Mouse (Mus musculus): ENCODE data around the gene Ank3. TPM values are rescaled to one million over a fixed set of nuclear protein-coding genes. Genes with fewer than 3 reads are reported as not detected.

Gene Ank3
- polyA plus RNA-seq, 1 experiment from 2014 or later, result 60.0 TPM

DNA sequence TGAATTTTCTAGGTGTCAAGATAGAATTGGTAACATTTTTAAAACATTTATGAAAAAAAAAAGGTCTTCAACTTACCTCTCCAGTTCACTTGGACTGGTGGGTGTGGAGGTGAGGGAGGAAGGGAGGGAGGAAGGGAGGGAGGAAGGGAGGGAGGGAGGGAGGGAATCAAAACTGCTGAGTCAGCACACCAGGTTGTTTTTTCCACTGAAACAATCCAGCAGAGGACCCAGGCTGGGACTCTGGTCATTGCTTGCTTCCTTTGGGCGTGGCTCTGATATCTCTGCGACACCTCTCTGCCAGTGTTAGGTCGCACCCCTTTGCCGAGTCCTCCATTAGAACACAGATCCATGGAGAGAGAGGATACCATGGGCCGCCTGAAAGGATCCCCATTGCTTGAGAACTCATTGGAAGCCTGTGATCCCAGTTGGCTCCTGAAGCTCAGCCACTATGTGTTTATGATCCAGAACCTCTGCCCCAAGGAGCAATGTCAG is 246.8 kb downstream of the Ank3 start:
- ATAC-seq (no peak), DNase-seq (ENCODE audit: low spot score) (no peak)

DNA sequence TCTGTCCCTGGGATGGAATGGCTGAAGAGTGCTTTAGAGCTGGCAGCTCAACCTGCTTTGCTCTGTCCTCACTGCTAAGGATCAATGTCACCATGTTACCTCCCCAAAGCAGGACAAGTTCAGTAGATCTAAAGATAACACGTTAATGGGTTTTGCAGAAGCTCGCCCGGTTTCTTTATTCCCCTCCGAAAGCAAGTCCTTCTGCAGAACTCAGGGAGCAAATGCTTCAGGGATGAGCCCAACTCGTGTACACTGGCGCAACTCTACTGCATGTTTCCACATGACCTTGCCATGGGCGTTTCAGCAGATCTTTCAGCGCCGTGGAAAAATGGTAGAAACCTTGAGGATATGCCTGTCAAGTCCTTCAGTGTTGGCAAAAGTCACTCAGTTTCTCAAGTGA is 247.4 kb downstream of the Ank3 start:
- Histone ChIP-seq H3K27ac (ENCODE audit: low read depth, low read length) (no peak overlapping the region), H3K9me3 (replicated peaks; ENCODE audit: control insufficient read depth, low read length) (no peaks in the 10 kb centered on the region), H3K4me3 (ENCODE audit: low read depth, low read length) (no peak overlapping the region), H3K27me3 (replicated peaks; ENCODE audit: control insufficient read depth, insufficient read depth, low read length) (no peaks in the 10 kb centered on the region), H3K9ac (ENCODE audit: low read length) (no peak overlapping the region), H3K4me2 (ENCODE audit: low read length) (no peak overlapping the region), H3K4me1 (ENCODE audit: control insufficient read depth, insufficient read depth, low read length) (no peaks in the 10 kb centered on the region), H3K36me3 (ENCODE audit: control insufficient read depth, insufficient read depth, low read length) (no peaks in the 10 kb centered on the region)
- DNase-seq (ENCODE audit: low spot score) (no peak), ATAC-seq (no peak)
- WGBS, result 97% methylated on average over 9 of the region's 9 CpGs

More for the DNA sequence above, 246.8 kb downstream of the Ank3 start:
- no peak overlapping the region for H3K4me2 ChIP-seq (ENCODE audit: low read length)
- no peaks in the 10 kb centered on the region for H3K4me1 ChIP-seq (ENCODE audit: control insufficient read depth, insufficient read depth, low read length)
- H3K9me3 ChIP-seq (replicated peaks; ENCODE audit: control insufficient read depth, low read length), result no peaks in the 10 kb centered on the region
- no peak overlapping the region for H3K27ac ChIP-seq (ENCODE audit: low read depth, low read length)
- no peaks in the 10 kb centered on the region for H3K27me3 ChIP-seq (replicated peaks; ENCODE audit: control insufficient read depth, insufficient read depth, low read length)
- H3K9ac ChIP-seq (ENCODE audit: low read length), result no peak overlapping the region
- H3K36me3 ChIP-seq (ENCODE audit: control insufficient read depth, insufficient read depth, low read length), result no peaks in the 10 kb centered on the region
- WGBS, result 93% methylated on average over 5 of the region's 5 CpGs
- H3K4me3 ChIP-seq (ENCODE audit: low read depth, low read length), result no peak overlapping the region

DNA sequence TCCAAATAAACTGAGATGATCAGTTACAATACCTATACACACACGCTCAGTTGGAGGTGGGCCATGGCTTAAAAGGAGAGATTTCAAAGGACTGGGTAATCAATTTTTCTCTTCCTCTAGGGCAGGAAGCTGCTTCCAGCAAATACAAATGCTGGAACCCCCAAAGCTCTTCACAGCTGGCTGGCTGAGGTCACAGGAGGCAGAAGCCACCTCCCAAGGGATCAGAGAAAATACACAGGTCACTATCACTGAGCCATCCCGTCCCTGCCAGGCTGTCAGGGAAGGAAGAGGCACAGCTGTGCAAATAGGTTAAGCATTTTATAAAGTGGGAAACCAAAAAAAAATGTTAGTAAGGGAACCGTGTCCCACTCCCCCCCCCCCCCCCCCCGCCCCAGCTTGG is 251.5 kb downstream of the Ank3 start:
- 64% methylated on average over 4 of the region's 4 CpGs for WGBS
- Histone ChIP-seq H3K36me3 (ENCODE audit: control insufficient read depth, insufficient read depth, low read length) (no peaks in the 10 kb centered on the region), H3K9ac (ENCODE audit: low read length) (no peak overlapping the region), H3K27me3 (replicated peaks; ENCODE audit: control insufficient read depth, insufficient read depth, low read length) (no peaks in the 10 kb centered on the region), H3K4me1 (ENCODE audit: control insufficient read depth, insufficient read depth, low read length) (no peaks in the 10 kb centered on the region), H3K4me3 (ENCODE audit: low read depth, low read length) (no peak overlapping the region), H3K27ac (ENCODE audit: low read depth, low read length) (no peak overlapping the region), H3K9me3 (replicated peaks; ENCODE audit: control insufficient read depth, low read length) (no peaks in the 10 kb centered on the region), H3K4me2 (ENCODE audit: low read length) (no peak overlapping the region)
- DNase-seq (ENCODE audit: low spot score) (no peak), ATAC-seq (no peak)

DNA sequence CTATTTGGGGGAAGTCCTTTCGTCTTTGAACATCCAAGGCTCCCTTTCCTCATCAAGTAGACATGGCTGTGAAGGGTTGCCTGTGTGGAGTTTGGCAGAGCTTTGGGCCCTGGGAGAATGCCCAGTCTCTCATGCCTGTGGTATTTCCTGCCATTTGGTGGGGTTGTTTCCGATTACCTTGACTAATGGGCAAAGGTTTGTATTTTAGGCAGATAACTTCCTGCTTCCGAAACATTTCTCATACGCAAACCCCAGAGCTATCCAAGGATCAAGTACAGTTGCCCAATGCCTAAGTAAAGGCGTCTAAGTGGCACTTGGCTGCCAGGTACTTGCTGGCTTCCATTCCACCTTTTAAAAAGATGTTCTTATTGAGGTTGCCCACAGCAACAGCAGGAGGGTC is 254.1 kb downstream of the Ank3 start:
- Histone ChIP-seq H3K27ac (ENCODE audit: low read depth, low read length) (no peak overlapping the region), H3K27me3 (replicated peaks; ENCODE audit: control insufficient read depth, insufficient read depth, low read length) (no peaks in the 10 kb centered on the region), H3K4me1 (ENCODE audit: control insufficient read depth, insufficient read depth, low read length) (no peaks in the 10 kb centered on the region), H3K4me2 (ENCODE audit: low read length) (no peak overlapping the region), H3K4me3 (ENCODE audit: low read depth, low read length) (no peak overlapping the region), H3K36me3 (ENCODE audit: control insufficient read depth, insufficient read depth, low read length) (no peaks in the 10 kb centered on the region), H3K9me3 (replicated peaks; ENCODE audit: control insufficient read depth, low read length) (no peaks in the 10 kb centered on the region), H3K9ac (ENCODE audit: low read length) (no peak overlapping the region)
- DNase-seq (ENCODE audit: low spot score) (no peak), ATAC-seq (no peak)
- whole genome bisulfite sequencing, result 74% methylated on average over 5 of the region's 5 CpGs

DNA sequence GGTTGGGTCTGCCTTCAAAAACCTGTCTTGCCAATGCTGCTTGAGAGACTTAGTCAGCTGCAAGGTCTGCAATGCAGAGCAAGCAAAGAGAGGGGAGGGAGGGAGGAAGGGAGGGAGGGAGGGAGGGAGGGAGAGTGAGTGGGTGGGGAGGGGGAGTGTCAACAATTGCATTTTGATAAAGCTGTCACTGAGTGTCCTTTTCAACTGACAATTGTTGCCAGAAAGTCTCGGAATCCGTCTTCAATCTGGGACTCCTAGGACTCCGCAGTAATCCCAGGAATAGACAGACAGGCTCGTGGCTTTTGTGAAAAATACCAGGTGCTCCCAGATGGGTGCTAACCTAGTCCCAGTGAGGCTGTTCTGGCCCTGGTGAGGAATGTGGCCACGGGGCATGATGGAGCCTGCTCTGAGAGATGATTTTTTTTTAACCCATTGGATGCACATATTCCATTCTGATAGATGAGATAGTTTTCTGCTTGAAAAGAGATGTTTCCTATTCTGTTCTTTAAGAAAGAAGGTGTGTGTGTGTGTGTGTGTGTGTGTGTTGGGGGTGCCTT is 254.6 kb downstream of the Ank3 start:
- ATAC-seq (no peak), DNase-seq (ENCODE audit: low spot score) (no peak)
- H3K9me3 ChIP-seq (replicated peaks; ENCODE audit: control insufficient read depth, low read length), result no peaks in the 10 kb centered on the region
- no peaks in the 10 kb centered on the region for H3K27me3 ChIP-seq (replicated peaks; ENCODE audit: control insufficient read depth, insufficient read depth, low read length)
- H3K4me1 ChIP-seq (ENCODE audit: control insufficient read depth, insufficient read depth, low read length), result no peaks in the 10 kb centered on the region
- 25% methylated on average over 5 of the region's 5 CpGs for WGBS
- H3K27ac ChIP-seq (ENCODE audit: low read depth, low read length), result no peak overlapping the region
- H3K4me3 ChIP-seq (ENCODE audit: low read depth, low read length), result no peak overlapping the region
- no peaks in the 10 kb centered on the region for H3K36me3 ChIP-seq (ENCODE audit: control insufficient read depth, insufficient read depth, low read length)
- H3K9ac ChIP-seq (ENCODE audit: low read length), result no peak overlapping the region
- H3K4me2 ChIP-seq (ENCODE audit: low read length), result no peak overlapping the region

DNA sequence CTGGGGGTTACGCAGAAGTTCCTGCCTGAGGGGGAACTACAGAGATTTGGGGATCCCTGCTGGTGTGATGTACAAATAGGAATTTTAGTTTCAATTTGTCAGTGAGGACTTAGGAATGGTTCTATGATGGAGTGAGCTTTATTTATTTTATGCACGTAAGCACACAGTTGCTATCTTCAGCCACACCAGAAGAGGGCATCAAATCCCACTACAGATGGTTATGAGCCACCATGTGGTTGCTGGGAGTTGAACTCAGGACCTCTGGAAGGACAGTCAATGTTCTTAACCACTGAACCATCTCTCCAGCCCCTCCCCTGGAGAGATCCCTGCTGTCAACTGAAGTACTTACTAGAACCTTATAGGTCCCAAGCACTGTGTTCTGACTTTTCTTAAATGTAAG is 255.6 kb downstream of the Ank3 start:
- Histone ChIP-seq H3K9me3 (replicated peaks; ENCODE audit: control insufficient read depth, low read length) (no peaks in the 10 kb centered on the region), H3K27me3 (replicated peaks; ENCODE audit: control insufficient read depth, insufficient read depth, low read length) (no peaks in the 10 kb centered on the region), H3K9ac (ENCODE audit: low read length) (no peak overlapping the region), H3K4me1 (ENCODE audit: control insufficient read depth, insufficient read depth, low read length) (no peaks in the 10 kb centered on the region), H3K36me3 (ENCODE audit: control insufficient read depth, insufficient read depth, low read length) (no peaks in the 10 kb centered on the region), H3K4me2 (ENCODE audit: low read length) (no peak overlapping the region), H3K27ac (ENCODE audit: low read depth, low read length) (no peak overlapping the region), H3K4me3 (ENCODE audit: low read depth, low read length) (no peak overlapping the region)
- DNase-seq (ENCODE audit: low spot score) (no peak), ATAC-seq (no peak)
- 88% methylated on average over 2 of the region's 2 CpGs for WGBS

DNA sequence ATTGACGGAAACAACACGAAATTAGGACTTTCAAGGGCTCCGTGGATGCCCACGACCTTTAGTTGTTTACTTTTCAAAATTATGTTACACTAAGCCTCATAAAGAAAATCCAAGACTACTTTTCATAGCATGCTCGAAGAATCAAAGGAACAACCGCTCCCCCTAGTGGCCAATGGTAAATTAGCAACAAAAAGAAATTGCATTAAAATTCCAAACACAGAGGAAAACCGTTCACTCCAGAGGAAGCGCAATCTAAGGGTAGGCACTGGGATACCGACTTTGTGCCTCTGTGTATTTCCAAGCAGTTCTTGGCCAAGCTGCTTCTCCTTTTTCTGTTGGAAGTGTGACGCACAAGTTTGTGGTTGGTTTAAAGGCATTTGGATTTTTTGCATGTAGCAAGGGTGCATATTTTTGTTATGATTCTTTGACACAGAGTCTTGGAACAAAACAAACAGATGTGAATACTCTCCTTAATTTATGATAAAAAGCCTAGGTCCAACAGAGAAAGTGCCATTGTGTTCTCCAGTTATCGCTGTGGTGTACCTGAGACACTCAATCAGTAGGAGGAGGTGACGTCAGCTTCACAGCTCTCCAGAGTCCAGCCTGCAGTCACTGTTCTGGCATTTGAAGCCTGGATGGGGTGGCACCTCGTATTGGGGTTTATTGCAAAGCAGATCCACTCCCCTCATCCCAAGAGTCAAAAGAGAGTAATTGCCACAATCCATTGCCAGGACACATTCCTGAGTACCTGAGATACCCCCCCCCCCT is 256.5 kb downstream of the Ank3 start:
- Histone ChIP-seq H3K9me3 (replicated peaks; ENCODE audit: control insufficient read depth, low read length) (no peaks in the 10 kb centered on the region), H3K27ac (ENCODE audit: low read depth, low read length) (no peak overlapping the region), H3K4me3 (ENCODE audit: low read depth, low read length) (no peak overlapping the region), H3K36me3 (ENCODE audit: control insufficient read depth, insufficient read depth, low read length) (no peaks in the 10 kb centered on the region), H3K9ac (ENCODE audit: low read length) (no peak overlapping the region), H3K4me2 (ENCODE audit: low read length) (peak overlapping the region; percentile 2; the same call in 1 of the 2 replicates), H3K27me3 (replicated peaks; ENCODE audit: control insufficient read depth, insufficient read depth, low read length) (no peaks in the 10 kb centered on the region), H3K4me1 (ENCODE audit: control insufficient read depth, insufficient read depth, low read length) (no peaks in the 10 kb centered on the region)
- ATAC-seq (peak; percentile 44), DNase-seq (ENCODE audit: low spot score) (peak; percentile 88)
- 22% methylated on average over 13 of the region's 13 CpGs for WGBS

DNA sequence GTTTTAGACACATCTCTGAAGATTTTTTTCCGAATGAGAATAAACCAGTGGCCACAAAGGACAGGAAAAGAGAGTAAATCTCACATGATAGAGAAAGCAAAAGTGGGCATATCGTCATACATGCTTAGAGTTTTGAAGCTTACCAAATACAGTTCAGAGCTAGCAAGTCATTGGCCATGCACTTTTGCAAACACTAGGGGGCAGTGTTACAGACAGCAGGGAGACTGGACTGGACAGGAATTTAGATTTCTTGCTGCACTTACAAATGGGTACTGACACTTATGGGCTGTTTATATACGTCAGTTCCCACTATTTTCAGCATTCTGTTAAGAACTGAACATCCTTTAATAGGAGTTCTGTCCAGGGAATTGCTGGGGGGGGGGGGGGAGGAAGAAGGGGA is 257.7 kb downstream of the Ank3 start:
- Histone ChIP-seq H3K27me3 (replicated peaks; ENCODE audit: control insufficient read depth, insufficient read depth, low read length) (no peaks in the 10 kb centered on the region), H3K27ac (ENCODE audit: low read depth, low read length) (no peak overlapping the region), H3K4me3 (ENCODE audit: low read depth, low read length) (no peak overlapping the region), H3K4me2 (ENCODE audit: low read length) (no peak overlapping the region), H3K36me3 (ENCODE audit: control insufficient read depth, insufficient read depth, low read length) (no peaks in the 10 kb centered on the region), H3K9ac (ENCODE audit: low read length) (no peak overlapping the region), H3K4me1 (ENCODE audit: control insufficient read depth, insufficient read depth, low read length) (no peaks in the 10 kb centered on the region), H3K9me3 (replicated peaks; ENCODE audit: control insufficient read depth, low read length) (no peaks in the 10 kb centered on the region)
- ATAC-seq (peak; percentile 37; the same call in 1 of the 2 replicates), DNase-seq (ENCODE audit: low spot score) (peak; percentile 79)
- WGBS, result 17% methylated on average over 3 of the region's 3 CpGs

DNA sequence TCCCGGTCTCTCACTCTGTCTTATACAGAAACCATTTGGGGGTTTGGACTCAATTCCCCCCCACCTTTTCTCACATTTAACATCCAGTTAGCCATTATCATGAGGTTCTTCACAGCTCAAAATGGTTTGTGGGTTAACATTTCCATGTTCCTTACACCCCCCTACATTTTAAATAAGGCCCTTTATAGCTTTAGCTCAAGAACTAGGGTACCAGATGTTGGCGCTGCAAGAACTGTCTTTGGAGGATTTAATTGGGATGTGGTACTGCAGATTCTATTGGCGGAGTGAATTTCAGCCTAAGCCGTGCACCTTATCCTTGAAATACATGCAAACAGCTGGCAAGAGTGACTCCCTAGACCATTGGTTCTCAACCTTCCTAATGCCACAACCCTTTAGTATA is 261.2 kb downstream of the Ank3 start:
- H3K27me3 ChIP-seq (replicated peaks; ENCODE audit: control insufficient read depth, insufficient read depth, low read length), result no peaks in the 10 kb centered on the region
- no peak overlapping the region for H3K27ac ChIP-seq (ENCODE audit: low read depth, low read length)
- no peaks in the 10 kb centered on the region for H3K9me3 ChIP-seq (replicated peaks; ENCODE audit: control insufficient read depth, low read length)
- 91% methylated on average over 4 of the region's 4 CpGs for WGBS
- DNase-seq (ENCODE audit: low spot score) (no peak), ATAC-seq (no peak)
- H3K4me1 ChIP-seq (ENCODE audit: control insufficient read depth, insufficient read depth, low read length), result no peaks in the 10 kb centered on the region
- H3K4me3 ChIP-seq (ENCODE audit: low read depth, low read length), result no peak overlapping the region
- H3K4me2 ChIP-seq (ENCODE audit: low read length), result no peak overlapping the region
- H3K9ac ChIP-seq (ENCODE audit: low read length), result no peak overlapping the region
- H3K36me3 ChIP-seq (ENCODE audit: control insufficient read depth, insufficient read depth, low read length), result no peaks in the 10 kb centered on the region

Data from forebrain, embryonic 14.5 days (tissue).